Mouse (Mus musculus) gastrocnemius, adult 18-20 months (tissue): Measurements from ENCODE around the gene Capn9. TPM values are rescaled to one million over a fixed set of nuclear protein-coding genes. Genes with fewer than 3 reads are reported as not detected.

Experiments used
- DNase-seq: peaks from one replicate; pipeline ENCODE4 v3.0.0; 2021; ENCODE audit warnings: low spot score
- long read RNA-seq, 2 experiments: library from polyadenylated mRNA; stranded (forward); transcript quantifications; one replicate each; pipeline ENCODE4 v2.0.0; 2021
- total RNA-seq, 2 experiments: library from RNA; stranded (reverse); gene quantifications; 2 replicates each; pipeline ENCODE4 v1.2.3; 2021

Gene Capn9
- total RNA-seq, result not detected
- long read RNA-seq, experiment 1, result 0 reads
- long read RNA-seq, experiment 2, partial matches to known transcripts, result 0 of 1 reads
- long read RNA-seq, experiment 2, other reads (novel, unspliced or antisense), result 1 of 1 reads

DNA sequence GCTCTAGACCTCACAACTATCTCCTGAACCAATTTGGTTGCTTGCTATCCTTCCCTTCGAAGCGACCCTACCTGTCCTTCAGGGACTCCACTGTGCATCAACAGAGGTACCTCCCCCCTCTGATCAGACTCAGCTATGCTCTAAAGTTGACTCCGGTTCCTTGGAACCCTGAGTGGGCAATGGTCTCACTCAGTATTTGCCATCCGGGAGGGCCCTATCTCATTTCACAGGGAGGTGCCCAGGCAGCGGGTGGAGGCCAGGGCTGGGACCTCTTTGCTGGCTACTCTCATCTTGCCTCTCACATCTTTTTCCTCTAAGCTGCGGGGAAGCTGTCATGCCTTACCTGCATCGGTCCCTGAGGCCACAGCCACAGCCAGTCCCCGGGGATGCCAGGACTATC lies at the start of gene Capn9:
TSS of gene Capn9 (plus strand) at position 301 of the 400 bp plus-strand sequence.
- no peak for DNase-seq

- DNase-seq, result no peak
Measured at GRCm38 (mm10) chr8:124526261-124526660, 49.6 kb upstream of the Capn9 start.

DNA sequence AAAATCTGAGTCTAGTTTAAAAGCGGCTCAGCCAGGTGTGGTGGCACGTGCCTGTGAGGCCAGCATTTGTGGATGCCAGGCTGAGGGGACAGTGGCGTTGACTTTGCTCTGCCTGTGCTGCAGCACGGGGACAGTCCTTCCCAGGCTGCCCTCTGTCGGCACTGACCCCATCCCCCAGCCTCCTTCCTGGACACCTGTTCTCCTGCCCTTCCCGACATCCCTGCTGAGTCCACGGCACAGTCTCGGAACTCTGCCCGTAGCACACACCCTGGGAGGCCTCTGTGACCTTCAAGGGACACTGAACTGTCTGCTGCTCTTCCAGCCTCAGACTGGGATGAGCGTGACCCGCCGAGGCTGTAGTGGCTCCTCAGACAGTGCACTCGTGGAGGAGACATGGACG lies 45.8 kb upstream of the Capn9 start:
- peak; percentile 45 for DNase-seq

DNA sequence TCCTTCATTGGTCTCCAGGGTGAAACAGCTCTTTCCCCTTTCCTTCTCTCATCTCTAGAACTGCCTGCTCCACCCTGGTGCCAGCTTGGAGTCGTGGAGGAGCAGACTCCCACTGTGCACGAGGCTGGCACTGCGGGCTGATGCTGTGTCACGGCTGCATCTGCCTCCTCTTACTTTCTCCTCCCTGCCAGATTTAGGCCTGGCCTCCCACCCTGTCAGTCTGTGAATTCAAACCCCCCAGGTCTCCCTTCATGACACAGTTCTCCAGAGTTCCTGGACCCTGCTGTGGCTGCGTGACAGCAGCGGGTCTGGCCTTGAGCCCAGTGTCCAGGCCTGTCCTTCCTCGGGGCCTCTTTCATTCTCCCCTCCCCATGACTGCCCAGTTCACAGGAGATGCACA lies 45.4 kb upstream of the Capn9 start:
- DNase-seq, result no peak

DNA sequence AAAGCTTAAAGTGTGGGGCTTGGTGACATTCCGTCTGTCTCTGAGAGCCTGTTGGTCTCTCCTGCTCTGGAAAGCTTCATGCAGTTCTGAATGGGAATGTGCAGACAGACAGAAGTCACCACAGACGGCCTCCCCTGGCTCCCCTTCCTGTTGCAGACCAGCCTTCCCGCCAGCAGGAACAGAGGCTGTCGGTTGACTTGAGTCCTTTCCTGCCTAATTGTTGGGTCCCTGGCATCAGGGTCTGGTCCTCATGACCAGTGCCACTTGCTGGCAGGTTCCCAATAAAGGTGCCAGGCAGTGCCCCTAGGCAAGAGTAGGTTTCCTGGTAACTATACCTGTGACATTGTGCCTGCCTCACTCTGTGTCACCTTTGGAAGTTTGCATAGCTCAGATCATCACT lies 44.9 kb upstream of the Capn9 start:
- DNase-seq, result no peak

GRCm38 (mm10) chr8:124532626-124533025 lies 43.3 kb upstream of the Capn9 start:
- no peak for DNase-seq

- no peak for DNase-seq
Measured at GRCm38 (mm10) chr8:124535451-124535850, 40.5 kb upstream of the Capn9 start.

DNA sequence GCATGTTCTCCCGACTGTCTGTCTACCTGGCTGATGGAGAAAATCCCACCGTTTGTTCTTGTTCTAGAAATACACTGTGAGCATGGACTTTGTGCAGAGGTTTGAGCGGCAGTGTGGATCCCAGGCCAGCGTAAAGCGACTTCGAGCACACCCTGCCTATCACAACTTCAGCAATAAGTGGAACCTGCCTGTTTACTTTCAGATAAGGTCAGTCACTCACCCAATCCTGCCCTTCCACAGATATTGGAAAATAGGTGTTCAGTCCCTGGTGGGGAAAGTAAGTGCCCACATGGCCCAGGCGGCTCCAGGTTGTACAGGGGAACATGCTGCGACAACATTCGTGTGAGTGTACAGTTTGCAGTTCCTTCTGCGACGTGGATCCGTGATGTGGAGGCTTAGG lies 35.0 kb upstream of the Capn9 start:
- DNase-seq, result no peak

GRCm38 (mm10) chr8:124542001-124542400 lies 33.9 kb upstream of the Capn9 start:
- DNase-seq, result no peak

DNA sequence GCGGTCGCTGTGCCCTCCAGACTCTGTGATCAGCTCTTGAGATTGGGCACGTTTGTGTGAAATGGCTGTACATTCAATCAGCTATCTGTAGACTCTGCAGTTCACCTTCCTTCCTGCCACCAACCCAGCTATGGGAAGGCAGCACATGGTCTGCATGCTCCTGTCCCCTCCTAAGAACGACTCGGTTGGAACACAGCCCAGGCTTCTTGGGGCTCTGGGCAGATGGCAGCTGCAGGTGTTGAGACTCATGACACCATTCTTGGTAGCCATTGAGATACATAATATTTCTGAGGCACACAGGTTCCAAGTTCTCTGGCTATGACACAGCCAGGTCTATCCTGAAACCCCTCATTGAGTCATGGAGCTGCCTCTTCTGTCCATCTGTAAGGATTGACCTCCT lies 32.6 kb upstream of the Capn9 start:
- DNase-seq, result no peak

- no peak for DNase-seq
Measured at GRCm38 (mm10) chr8:124546371-124546770, 29.5 kb upstream of the Capn9 start.

DNA sequence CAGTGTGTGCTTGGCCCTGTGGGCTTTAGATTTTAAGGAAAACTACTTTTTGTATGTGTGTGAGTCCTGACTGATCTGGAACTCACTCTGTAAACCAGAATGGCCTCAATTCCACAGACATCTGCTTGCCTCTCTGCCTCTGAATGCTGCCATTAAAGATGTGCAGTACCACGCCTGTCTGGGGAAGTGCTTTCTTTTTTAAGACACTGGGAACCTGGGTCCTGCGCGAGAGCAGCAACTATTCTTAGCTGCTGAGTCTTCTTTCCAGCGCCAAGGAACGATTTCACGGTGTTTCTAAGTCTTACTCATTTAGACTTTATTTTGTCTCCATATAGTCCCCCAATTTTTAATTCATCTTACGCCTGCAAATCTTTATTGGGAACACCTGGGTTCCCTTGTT lies 29.1 kb upstream of the Capn9 start:
- no peak for DNase-seq

- no peak for DNase-seq
Measured at GRCm38 (mm10) chr8:124547269-124547668, 28.6 kb upstream of the Capn9 start.

DNA sequence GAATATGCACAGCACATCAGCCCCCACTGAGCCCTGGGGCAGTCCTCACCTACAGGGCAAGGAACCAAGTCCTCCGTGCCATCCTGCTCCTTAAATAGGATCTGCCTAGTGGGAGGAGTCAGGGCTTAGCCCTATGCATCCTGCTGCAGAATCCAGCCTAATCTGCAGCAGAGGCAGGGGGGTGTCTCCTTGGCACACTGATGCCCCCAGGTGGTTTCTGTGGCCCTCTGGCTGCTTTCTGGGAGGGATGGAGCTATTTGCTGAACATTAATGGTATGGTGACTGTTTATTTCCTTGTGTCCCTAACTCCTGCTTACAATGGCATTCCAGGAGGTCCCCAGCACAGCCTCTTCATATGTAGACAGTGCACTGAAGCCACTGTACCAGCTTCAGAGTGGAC lies 27.7 kb upstream of the Capn9 start:
- no peak for DNase-seq

- DNase-seq, result no peak
Measured at GRCm38 (mm10) chr8:124551011-124551661, 24.8 kb upstream of the Capn9 start.

GRCm38 (mm10) chr8:124555113-124555750 lies 20.7 kb upstream of the Capn9 start:
- DNase-seq, result no peak

DNA sequence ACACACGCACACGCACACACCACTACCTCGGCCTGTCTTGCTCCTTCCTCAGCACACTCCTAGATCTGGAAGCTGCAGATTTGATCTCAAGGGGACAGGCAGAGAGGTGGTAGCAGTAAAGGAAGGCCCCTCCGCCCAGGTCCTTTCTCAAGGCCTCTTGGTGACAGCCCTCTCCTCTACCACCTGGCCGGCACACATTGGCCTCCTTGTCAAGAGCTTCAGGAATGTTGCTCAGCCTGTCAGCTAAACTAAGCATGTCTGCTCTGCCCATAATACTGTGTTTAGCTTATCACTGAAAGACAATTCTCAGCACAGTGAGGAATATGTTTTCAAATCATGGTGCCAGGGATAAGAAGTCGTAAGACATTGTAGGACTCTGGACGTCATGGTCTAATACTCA lies 19.7 kb upstream of the Capn9 start:
- DNase-seq, result no peak

- no peak for DNase-seq
Measured at GRCm38 (mm10) chr8:124556658-124557057, 19.3 kb upstream of the Capn9 start.

DNA sequence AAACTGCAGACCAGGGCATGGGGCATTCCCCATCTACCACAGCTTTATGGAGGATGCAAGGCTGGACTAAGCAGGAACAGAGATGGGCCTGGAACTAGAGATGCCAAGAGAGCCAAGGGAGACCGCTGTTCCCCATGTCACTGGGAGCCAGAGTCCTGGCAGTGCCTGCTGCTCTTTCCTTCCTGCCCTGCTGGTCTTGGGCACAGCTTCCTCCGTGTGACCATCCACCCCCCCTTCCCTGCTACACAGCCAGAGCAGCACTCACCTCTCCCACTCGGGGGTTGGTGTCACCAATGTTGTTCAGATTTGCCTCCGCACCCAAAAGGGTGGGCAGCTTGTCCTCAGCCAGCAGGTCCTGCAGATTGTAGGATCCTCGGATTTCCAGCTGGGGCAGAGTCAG lies 18.4 kb upstream of the Capn9 start:
- DNase-seq, result no peak

GRCm38 (mm10) chr8:124567126-124567525 lies 8.8 kb upstream of the Capn9 start:
- no peak for DNase-seq

DNA sequence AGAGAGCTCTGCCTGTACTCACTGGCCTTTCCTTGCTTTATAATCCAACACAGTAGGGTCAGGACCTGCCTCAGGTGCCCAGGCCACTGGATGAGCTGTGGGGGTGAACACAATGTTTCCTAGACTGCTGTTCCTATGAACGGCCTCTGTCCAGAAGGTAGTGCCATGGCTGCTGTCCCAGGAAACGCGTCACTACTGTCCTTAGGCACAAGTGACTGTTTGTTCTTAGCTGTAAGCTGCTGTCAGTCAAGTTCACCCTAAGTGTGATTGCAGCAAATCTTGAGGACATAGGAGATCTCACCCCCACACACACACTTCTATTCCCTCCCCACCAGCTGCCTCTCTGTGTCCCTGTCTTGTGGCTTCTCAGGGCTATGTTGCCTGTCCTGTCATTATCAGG lies 8.3 kb upstream of the Capn9 start:
- peak; percentile 42 for DNase-seq

GRCm38 (mm10) chr8:124569100-124569499 lies 6.8 kb upstream of the Capn9 start:
- DNase-seq, result no peak

- peak; percentile 94 for DNase-seq
Measured at GRCm38 (mm10) chr8:124569593-124569992, 6.3 kb upstream of the Capn9 start, which contains the start of gene Agt. Gene Agt (minus strand): TSS chr8:124569706.
